Mouse (Mus musculus) thymus, postnatal 0 days (tissue): Measurements from ENCODE around the gene Mrfap1. TPM values are rescaled to one million over a fixed set of nuclear protein-coding genes. Genes with fewer than 3 reads are reported as not detected.

Experiments used
- DNase-seq: peaks from one replicate; pipeline ENCODE4 v3.0.0-alpha.2; 2015; ENCODE audit warnings: low spot score
- polyA plus RNA-seq: library from polyadenylated mRNA; unstranded; fragments of >200 nt; fragmentation: Nextera tagmentation; extraction: Ambion mirVana; gene quantifications from 2 replicates; pipeline ENCODE4 v1.2.1, GENCODE M21; 2015

Gene Mrfap1
- polyA plus RNA-seq, 1 experiment from 2014 or later, result 329 TPM

DNA sequence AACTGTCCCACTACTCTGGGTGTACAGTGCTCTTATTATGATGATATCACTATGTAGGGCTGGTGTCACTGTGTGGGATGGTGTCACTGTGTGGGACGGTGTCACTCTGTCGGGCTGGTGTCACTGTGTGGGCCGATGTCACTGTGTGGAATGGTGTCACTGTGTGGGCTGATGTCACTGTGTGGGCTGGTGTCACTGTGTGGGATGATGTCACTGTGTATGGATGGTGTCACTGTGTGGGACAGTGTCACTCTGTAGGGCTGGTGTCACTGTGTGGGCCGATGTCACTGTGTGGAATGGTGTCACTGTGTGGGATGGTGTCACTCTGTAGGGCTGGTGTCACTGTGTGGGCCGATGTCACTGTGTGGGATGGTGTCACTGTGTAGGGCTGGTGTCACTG lies 10.5 kb downstream of the Mrfap1 start:
- DNase-seq, result no peak

- no peak for DNase-seq
Measured at GRCm38 (mm10) chr5:36779512-36779911, 17.1 kb downstream of the Mrfap1 start.

DNA sequence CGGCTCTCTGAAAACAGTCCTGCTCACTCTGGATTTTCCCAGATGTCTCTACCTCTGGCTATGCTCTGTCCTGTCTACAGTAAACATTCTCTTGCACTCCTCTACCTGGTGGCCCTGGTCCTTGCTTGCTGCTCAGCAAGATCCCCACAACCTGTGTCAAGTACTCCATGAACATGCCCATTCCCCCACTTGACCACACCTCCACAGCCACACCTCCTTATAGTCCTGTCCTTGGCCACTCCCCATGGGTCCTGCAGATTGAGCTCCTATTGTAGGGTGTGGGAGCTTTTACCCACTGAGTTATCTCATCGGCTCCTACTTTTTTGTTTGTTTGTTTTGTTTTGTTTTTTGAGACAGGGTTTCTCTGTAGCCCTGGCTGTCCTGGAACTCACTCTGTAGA lies 17.7 kb downstream of the Mrfap1 start:
- no peak for DNase-seq

GRCm38 (mm10) chr5:36777186-36777585 lies 19.4 kb downstream of the Mrfap1 start:
- DNase-seq, result no peak

- no peak for DNase-seq
Measured at GRCm38 (mm10) chr5:36776021-36776575, 20.5 kb downstream of the Mrfap1 start.

DNA sequence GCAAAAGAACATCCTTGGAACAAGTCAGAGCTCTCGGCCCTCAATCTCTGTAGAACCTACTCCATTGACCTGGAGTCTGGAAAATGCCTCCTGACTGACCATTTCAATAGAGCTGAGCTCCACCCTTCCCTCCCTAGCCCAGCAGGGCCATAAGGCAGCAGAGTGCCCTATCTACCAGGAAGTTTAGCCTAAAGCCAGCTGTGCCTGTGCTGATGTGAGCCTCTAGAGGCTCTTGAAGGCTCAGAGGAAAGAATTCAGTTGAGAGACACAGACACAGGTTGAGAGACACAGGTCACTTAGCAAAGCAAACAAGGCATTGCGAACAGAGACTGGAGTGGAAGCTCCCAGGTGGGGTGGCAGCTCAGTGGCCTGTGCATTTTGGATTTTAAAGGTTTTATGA lies 21.3 kb downstream of the Mrfap1 start:
- no peak for DNase-seq

GRCm38 (mm10) chr5:36772586-36772985 lies 24.0 kb downstream of the Mrfap1 start:
- no peak for DNase-seq

DNA sequence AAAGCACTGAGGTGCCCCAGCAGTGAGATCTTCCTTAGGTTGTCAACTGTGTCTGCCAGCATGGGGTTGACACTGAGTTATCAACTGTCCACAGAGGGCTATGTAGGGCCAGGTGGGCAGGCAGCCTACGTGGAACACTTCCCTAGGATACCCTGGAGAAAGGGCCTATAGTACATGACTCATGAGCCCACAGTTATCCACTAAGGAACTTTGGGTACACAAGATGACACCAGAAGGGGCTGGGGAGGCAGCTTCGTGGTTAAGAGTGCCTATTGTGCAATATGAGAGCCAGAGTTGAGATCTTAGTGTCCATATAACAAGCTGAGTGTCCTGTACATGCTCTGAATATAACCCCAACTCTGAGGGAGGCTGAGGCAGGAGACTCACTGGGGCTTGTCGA lies 27.0 kb downstream of the Mrfap1 start:
- DNase-seq, result no peak

- DNase-seq, result no peak
Measured at GRCm38 (mm10) chr5:36766958-36767703, 29.4 kb downstream of the Mrfap1 start.

DNA sequence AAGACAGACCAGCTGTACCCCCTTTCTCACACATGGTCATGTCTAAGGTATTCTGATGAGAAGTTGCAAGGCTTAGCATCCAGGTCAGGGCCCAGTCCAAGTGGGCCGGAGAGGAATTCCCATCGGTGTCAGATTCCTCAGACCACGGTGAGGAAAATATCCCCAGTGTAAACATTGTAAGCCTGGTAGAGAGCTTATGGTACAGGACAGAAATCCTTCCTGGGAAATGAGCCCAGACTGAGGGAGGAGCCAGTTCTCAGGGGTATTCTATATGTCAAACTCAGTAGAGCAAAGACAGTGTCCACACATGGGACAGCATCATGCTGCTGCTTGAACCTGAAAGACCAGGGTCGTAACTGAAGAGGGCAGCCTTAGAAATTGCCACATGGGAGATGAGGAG lies 36.7 kb downstream of the Mrfap1 start:
- no peak for DNase-seq

- peak; percentile 39 for DNase-seq
Measured at GRCm38 (mm10) chr5:36757033-36757432, 39.5 kb downstream of the Mrfap1 start.

DNA sequence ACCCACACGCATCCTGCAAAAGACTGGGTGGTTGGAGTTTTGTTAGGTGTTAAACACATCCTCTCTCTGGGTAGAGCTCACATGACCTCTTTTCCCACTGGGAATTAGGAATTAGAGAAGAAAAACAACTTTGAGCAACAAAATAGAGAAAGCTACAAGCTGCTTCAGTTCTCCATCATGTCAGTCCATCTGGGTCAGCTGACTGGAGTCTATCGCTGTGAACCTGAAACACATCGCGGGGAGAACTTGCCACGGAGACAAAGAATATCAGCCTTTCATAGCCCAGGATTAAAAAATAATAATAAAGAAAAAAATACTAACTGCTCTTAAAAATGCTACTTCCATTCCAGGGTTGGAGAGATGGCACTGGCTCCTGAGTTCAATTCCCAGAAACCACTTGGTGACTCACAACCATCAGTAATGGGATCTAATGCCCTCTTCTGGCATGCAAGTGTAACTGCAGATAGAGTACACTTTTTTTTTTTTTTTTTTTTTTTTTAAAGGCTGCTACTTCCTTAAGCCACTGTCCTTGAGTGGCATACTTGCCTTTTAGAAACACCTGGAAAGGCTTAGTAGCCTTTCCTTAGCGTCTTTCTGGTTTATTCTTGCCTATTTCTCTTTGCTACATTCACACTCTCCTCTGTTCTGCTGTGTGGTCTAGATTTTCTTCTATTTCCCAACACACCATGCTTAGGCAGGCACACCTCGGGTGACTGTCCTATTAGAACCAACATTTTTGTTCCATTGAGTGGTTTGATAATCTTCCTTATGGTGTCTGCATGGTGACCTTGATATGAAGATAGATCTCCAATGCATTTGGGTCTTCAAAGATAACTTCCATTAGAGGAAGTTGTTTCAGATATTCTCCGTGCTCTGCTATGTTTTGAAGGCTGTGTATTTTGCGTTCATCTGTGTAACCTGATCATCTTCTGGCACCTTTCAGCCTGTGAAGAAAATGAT lies 46.2 kb downstream of the Mrfap1 start:
- peak; percentile 22 for DNase-seq

DNA sequence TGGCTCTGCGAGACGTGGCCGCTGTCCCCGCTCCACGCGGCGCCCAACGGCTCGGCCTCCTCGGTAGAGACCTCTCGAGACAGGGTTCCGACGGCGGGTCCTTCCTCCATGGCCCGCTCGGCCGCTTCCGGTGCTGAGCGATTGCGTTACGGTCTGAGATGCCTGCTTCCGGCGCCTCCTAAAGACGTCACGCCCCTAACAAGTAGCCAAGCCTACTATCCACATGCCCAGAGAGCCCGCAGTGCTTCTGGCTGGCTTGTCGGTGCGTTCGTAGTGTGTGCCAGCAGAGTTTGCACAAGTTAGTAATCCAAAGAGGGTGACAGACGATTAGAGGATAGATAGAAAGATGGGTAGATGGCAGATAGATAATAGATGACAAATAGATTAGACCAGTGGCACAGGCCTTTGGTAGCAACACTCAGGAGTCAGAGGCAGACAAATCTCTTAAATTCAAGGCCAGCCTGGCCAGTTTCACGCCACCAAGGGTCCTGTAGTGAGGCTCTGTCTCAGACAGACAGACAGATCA lies 48.0 kb downstream of the Mrfap1 start, which contains the start of gene Bloc1s4:
Bloc1s4 (minus strand) TSS at position 115 of the 526 bp plus-strand sequence.
- peak; percentile 87 for DNase-seq

- DNase-seq, result no peak
Measured at GRCm38 (mm10) chr5:36747794-36748535, 48.6 kb downstream of the Mrfap1 start.

DNA sequence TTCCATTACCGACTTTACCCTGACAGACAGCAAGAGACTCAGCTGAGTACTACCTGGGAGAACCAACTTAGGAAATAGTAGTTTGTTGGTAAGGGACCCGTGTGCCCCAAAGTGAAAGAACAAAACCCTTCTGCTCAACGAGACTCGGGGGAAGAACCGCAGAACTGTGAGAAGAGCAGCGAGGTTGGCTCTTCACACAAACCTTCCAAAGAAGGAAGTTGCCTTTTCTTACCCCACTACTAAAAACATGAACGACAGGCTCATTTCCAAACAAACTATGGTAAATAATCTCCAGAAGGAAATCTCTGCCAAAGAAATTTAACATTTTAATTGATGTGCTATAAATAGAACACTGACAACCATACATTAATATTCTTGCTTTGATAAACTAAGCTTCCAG lies 49.5 kb downstream of the Mrfap1 start:
- no peak for DNase-seq

Other genes starting within 250 kb of the Mrfap1 start
- gene Tbc1d14, start 203.5 kb downstream of the Mrfap1 start, polyA plus RNA-seq, result 22.4 and 22.6 TPM in 2 replicates
- 20.9 and 27.1 TPM in 2 replicates for gene D5Ertd579e, start 100.7 kb downstream of the Mrfap1 start, polyA plus RNA-seq
- 37.3 and 42.2 TPM in 2 replicates for gene Bloc1s4, start 48.1 kb downstream of the Mrfap1 start, polyA plus RNA-seq
- 15.4 and 15.6 TPM in 2 replicates for gene Man2b2, start 33.9 kb upstream of the Mrfap1 start, polyA plus RNA-seq
- gene Ppp2r2c, start 71.7 kb upstream of the Mrfap1 start, polyA plus RNA-seq, result 0.04 TPM in 1 of 2 replicates, not detected in the other
- gene Wfs1, start 192.4 kb upstream of the Mrfap1 start, polyA plus RNA-seq, result 2.2 and 2.3 TPM in 2 replicates